Mouse (Mus musculus) forebrain, embryonic 16.5 days (tissue): ENCODE measurements around the gene Wiz. TPM values are rescaled to one million over a fixed set of nuclear protein-coding genes. Genes with fewer than 3 reads are reported as not detected.

Experiments
- ATAC-seq: fragments of 200-750 bp; cut with Nextera tagmentation; 2 replicates; pipeline ENCODE4 v1.8.0; 2017; ENCODE audit warnings: mild to moderate bottlenecking, moderate library complexity
- H3K27ac ChIP-seq: fragments of 300-500 bp; sonication (generic); 2 replicates; pipeline ENCODE4 v1.5.1; 2014; ENCODE audit warnings: low read length, control low read depth
- H3K27me3 ChIP-seq: fragments of 300-500 bp; sonication (generic); replicated peaks from 2 replicates; pipeline ENCODE4 v1.6.1; 2014; ENCODE audit warnings: low read length; ENCODE audit not compliant: control insufficient read depth, insufficient read depth
- H3K36me3 ChIP-seq: fragments of 300-500 bp; sonication (generic); 2 replicates; pipeline ENCODE4 v1.6.1; 2014; ENCODE audit not compliant: control insufficient read depth, insufficient read depth
- H3K4me1 ChIP-seq: fragments of 300-500 bp; sonication (generic); replicated peaks from 2 replicates; pipeline ENCODE4 v1.6.1; 2014; ENCODE audit warnings: low read length; ENCODE audit not compliant: control insufficient read depth, insufficient read depth
- H3K4me2 ChIP-seq: fragments of 300-500 bp; sonication (generic); 2 replicates; pipeline ENCODE4 v1.6.1; 2014; ENCODE audit warnings: mild to moderate bottlenecking, low read length, control low read depth
- H3K4me3 ChIP-seq: fragments of 300-500 bp; sonication (generic); replicated peaks from 2 replicates; pipeline ENCODE4 v1.5.1; 2014; ENCODE audit warnings: mild to moderate bottlenecking, low read length, control low read depth
- H3K9ac ChIP-seq: fragments of 300-500 bp; sonication (generic); replicated peaks from 2 replicates; pipeline ENCODE4 v1.6.1; 2014; ENCODE audit warnings: low read depth, low read length, control low read depth
- H3K9me3 ChIP-seq: fragments of 300-500 bp; sonication (generic); 2 replicates; pipeline ENCODE4 v1.6.1; 2016; ENCODE audit warnings: low read length; ENCODE audit not compliant: control insufficient read depth
- WGBS: fragments of 180-500 bp; shearing (Covaris S2); extraction: QIAGEN DNeasy Blood & Tissue Kit; methylation state at CpG from one replicate; pipeline ENCODE4 v1.1.7; 2014; 5-methylcytosine and 5-hydroxymethylcytosine counted together
- polyA plus RNA-seq: library from polyadenylated mRNA; unstranded; fragments of >200 nt; fragmentation: Nextera tagmentation; extraction: Ambion mirVana; gene quantifications from 2 replicates; pipeline ENCODE4 v1.2.1, GENCODE M21; 2015

The Wiz gene
- polyA plus RNA-seq, 1 experiment from 2014 or later, result 39.1 TPM

- peaks cover 22% of the 10 kb centered on the region for H3K4me1 ChIP-seq
- H3K9ac ChIP-seq, result peak within 1 kb of the TSS; percentile 91
These were observed 68.4 kb downstream of the Wiz start, which contains the start of gene Akap8 for GRCm38 (mm10) chr17:32320597-32321389. Gene Akap8, minus strand, starts transcription at chr17:32321238.

GRCm38 (mm10) chr17:32319950-32320349 lies 69.3 kb downstream of the Wiz start:
- WGBS, result 0% methylated on average over 7 of the region's 7 CpGs
- Histone ChIP-seq H3K27ac (peak overlapping the region; percentile 95), H3K36me3 (peaks cover 21% of the 10 kb centered on the region), H3K9me3 (no peaks in the 10 kb centered on the region), H3K4me1 (peaks cover 22% of the 10 kb centered on the region), H3K4me3 (peak overlapping the region; percentile 93), H3K27me3 (no peaks in the 10 kb centered on the region), H3K9ac (peak overlapping the region; percentile 85), H3K4me2 (peak overlapping the region; percentile 83)
- ATAC-seq, result no peak

More at GRCm38 (mm10) chr17:32320597-32321389, 68.4 kb downstream of the Wiz start, which contains the start of gene Akap8:
- H3K4me3 ChIP-seq, result peak within 1 kb of the TSS; percentile 93
- no peaks in the 10 kb centered on the region for H3K9me3 ChIP-seq
- H3K27me3 ChIP-seq, result no peaks in the 10 kb centered on the region
- WGBS, result under 1% methylated on average over 82 of the region's 83 CpGs
- peaks cover 17% of the 10 kb centered on the region for H3K36me3 ChIP-seq
- ATAC-seq, result peak; percentile 99
- H3K27ac ChIP-seq, result peak within 1 kb of the TSS; percentile 95
- peak within 1 kb of the TSS; percentile 83 for H3K4me2 ChIP-seq

GRCm38 (mm10) chr17:32317708-32318107 lies 71.5 kb downstream of the Wiz start:
- H3K9ac ChIP-seq, result no peak overlapping the region
- no peak overlapping the region for H3K27ac ChIP-seq
- no peaks in the 10 kb centered on the region for H3K27me3 ChIP-seq
- no peak overlapping the region for H3K4me2 ChIP-seq
- peaks cover 22% of the 10 kb centered on the region for H3K4me1 ChIP-seq
- 88% methylated on average over 3 of the region's 3 CpGs for WGBS
- no peaks in the 10 kb centered on the region for H3K9me3 ChIP-seq
- H3K4me3 ChIP-seq, result no peak overlapping the region
- ATAC-seq, result no peak
- H3K36me3 ChIP-seq, result peaks cover 40% of the 10 kb centered on the region

GRCm38 (mm10) chr17:32317032-32317431 lies 72.2 kb downstream of the Wiz start:
- peaks cover 47% of the 10 kb centered on the region for H3K36me3 ChIP-seq
- H3K27ac ChIP-seq, result no peak overlapping the region
- H3K27me3 ChIP-seq, result no peaks in the 10 kb centered on the region
- peaks cover 18% of the 10 kb centered on the region for H3K4me1 ChIP-seq
- 86% methylated on average over 8 of the region's 8 CpGs for WGBS
- no peak overlapping the region for H3K9ac ChIP-seq
- no peak for ATAC-seq
- no peak overlapping the region for H3K4me2 ChIP-seq
- H3K9me3 ChIP-seq, result no peaks in the 10 kb centered on the region
- H3K4me3 ChIP-seq, result no peak overlapping the region

GRCm38 (mm10) chr17:32315560-32315959 lies 73.7 kb downstream of the Wiz start:
- Histone ChIP-seq H3K9me3 (no peaks in the 10 kb centered on the region), H3K27ac (no peak overlapping the region), H3K27me3 (no peaks in the 10 kb centered on the region), H3K4me2 (no peak overlapping the region), H3K4me1 (peaks cover 13% of the 10 kb centered on the region), H3K9ac (no peak overlapping the region), H3K4me3 (no peak overlapping the region), H3K36me3 (peaks cover 60% of the 10 kb centered on the region)
- WGBS, result 96% methylated on average over 5 of the region's 5 CpGs
- no peak for ATAC-seq

GRCm38 (mm10) chr17:32313892-32314291 lies 75.3 kb downstream of the Wiz start:
- Histone ChIP-seq H3K36me3 (peaks cover 75% of the 10 kb centered on the region), H3K27me3 (no peaks in the 10 kb centered on the region), H3K9ac (no peak overlapping the region), H3K4me2 (no peak overlapping the region), H3K27ac (no peak overlapping the region), H3K4me1 (peaks cover 3% of the 10 kb centered on the region; the same call in 1 of the 2 replicates), H3K9me3 (no peaks in the 10 kb centered on the region), H3K4me3 (no peak overlapping the region)
- WGBS, result 85% methylated on average over 5 of the region's 5 CpGs
- no peak for ATAC-seq

- Histone ChIP-seq H3K4me3 (no peak overlapping the region), H3K4me1 (no peaks in the 10 kb centered on the region), H3K9me3 (no peaks in the 10 kb centered on the region), H3K4me2 (no peak overlapping the region), H3K27ac (no peak overlapping the region), H3K27me3 (no peaks in the 10 kb centered on the region), H3K36me3 (peaks cover 81% of the 10 kb centered on the region), H3K9ac (no peak overlapping the region)
- 93% methylated on average over 8 of the region's 8 CpGs for WGBS
- ATAC-seq, result no peak
These were observed 76.4 kb downstream of the Wiz start for GRCm38 (mm10) chr17:32312801-32313200.

- Histone ChIP-seq H3K4me2 (no peak overlapping the region), H3K27ac (no peak overlapping the region), H3K36me3 (peaks cover 71% of the 10 kb centered on the region), H3K9ac (no peak overlapping the region), H3K27me3 (no peaks in the 10 kb centered on the region), H3K4me3 (no peak overlapping the region), H3K4me1 (no peaks in the 10 kb centered on the region), H3K9me3 (no peaks in the 10 kb centered on the region)
- no peak for ATAC-seq
- 95% methylated on average over 4 of the region's 4 CpGs for WGBS
These were observed 81.3 kb downstream of the Wiz start for GRCm38 (mm10) chr17:32307963-32308362.
